ENCODE assay signal across 18 mouse cellular contexts in genomic region chr12:55860631-55861030, GRCm38 (mm10).
"Had no signal": no experiment of that assay in that cellular context is flagged by ENCODE, and none has a peak within 500 bp of the region (broad histone marks: within the 10 kb centered on the region; RNA-seq: fewer than 3 reads in every experiment).

No protein-coding gene starts in this region.

- H3K4me2 ChIP-seq: limb, embryonic 12.5 days; limb, embryonic 15.5 days; lung, embryonic 15.5 days; midbrain, embryonic 11.5 days had no signal

- H3K4me3 ChIP-seq: limb, embryonic 12.5 days; limb, embryonic 15.5 days; lung, embryonic 15.5 days had no signal

- H3K9ac ChIP-seq: limb, embryonic 12.5 days; limb, embryonic 15.5 days; lung, embryonic 15.5 days had no signal

- H3K4me1 ChIP-seq: limb, embryonic 12.5 days; limb, embryonic 15.5 days; lung, embryonic 15.5 days had no signal

- H3K9me3 ChIP-seq: limb, embryonic 15.5 days had no signal

- H3K27ac ChIP-seq: limb, embryonic 12.5 days; limb, embryonic 15.5 days; lung, embryonic 15.5 days; stomach, postnatal 0 days had no signal

- DNase-seq: kidney, adult 18-20 months; kidney, adult 9 months; kidney, postnatal 14 days; kidney, postnatal 4 days; left cerebral cortex, postnatal 4 days; lung, adult 18-20 months; lung, postnatal 10 days; lung, postnatal 36 days; midbrain, embryonic 14.5 days; right cerebral cortex, postnatal 4 days; thymus, adult 2 months; thymus, postnatal 14 days; thymus, postnatal 4 days had no signal

- H3K27me3 ChIP-seq: limb, embryonic 12.5 days; limb, embryonic 15.5 days; lung, embryonic 15.5 days had no signal
